Mouse (Mus musculus) adrenal gland, postnatal 25 days (tissue): ENCODE data around the gene Ephb4. TPM values are rescaled to one million over a fixed set of nuclear protein-coding genes. Genes with fewer than 3 reads are reported as not detected.

ENCODE experiments used
- total RNA-seq: library from RNA; stranded (reverse); gene quantifications from 2 replicates; pipeline ENCODE4 v1.2.3, GENCODE M21; 2021

Gene Ephb4
- total RNA-seq, 1 experiment from 2014 or later = 70.5 TPM

Other genes with a start within 250 kb of the Ephb4 start
- gene Trim56, start 233.9 kb upstream of the Ephb4 start, total RNA-seq = 44.0 and 53.3 TPM in 2 replicates
- gene Muc3, start 200.8 kb upstream of the Ephb4 start, total RNA-seq = not detected in 2 replicates
- gene Muc3a, start 137.7 kb upstream of the Ephb4 start, total RNA-seq = 0.15 TPM in 1 of 2 replicates, not detected in the other
- 6.7 and 10.9 TPM in 2 replicates for gene Ache, start 62.6 kb upstream of the Ephb4 start, total RNA-seq
- 9.6 and 12.1 TPM in 2 replicates for gene Ufsp1, start 55.5 kb upstream of the Ephb4 start, total RNA-seq
- 164 and 195 TPM in 2 replicates for gene Srrt, start 42.4 kb upstream of the Ephb4 start, total RNA-seq
- 32.3 and 40.8 TPM in 2 replicates for gene Trip6, start 35.7 kb upstream of the Ephb4 start, total RNA-seq
- 9.2 and 17.7 TPM in 2 replicates for gene Slc12a9, start 16.5 kb upstream of the Ephb4 start, total RNA-seq
- gene Zan, start 127.0 kb downstream of the Ephb4 start, total RNA-seq = not detected in 2 replicates
- gene Pop7, start 152.4 kb downstream of the Ephb4 start, total RNA-seq = 29.9 and 31.7 TPM in 2 replicates
- gene Gigyf1, start 168.4 kb downstream of the Ephb4 start, total RNA-seq = 34.7 and 52.3 TPM in 2 replicates
- not detected in 2 replicates for gene Epo, start 183.1 kb downstream of the Ephb4 start, total RNA-seq
- 580 and 681 TPM in 2 replicates for gene Gnb2, start 183.4 kb downstream of the Ephb4 start, total RNA-seq
- gene Actl6b, start 203.4 kb downstream of the Ephb4 start, total RNA-seq = 2.7 and 6.4 TPM in 2 replicates
- 0.85 and 2.9 TPM in 2 replicates for gene Tfr2, start 219.7 kb downstream of the Ephb4 start, total RNA-seq